Mouse (Mus musculus): ENCODE measurements at regions not wholly inside any gene's neighbourhood (a gene's known extent, or its start where the extent isn't known, plus 50 kb on each side); places are given as distances from the start of the nearest gene placed in this dataset.

GRCm38 (mm10) chr14:105385119-105385518 is 126.7 kb downstream of the Ndfip2 start:
- Histone ChIP-seq H3K9me3 (replicated peaks; ENCODE audit: low read length) (no peaks in the 10 kb centered on the region), H3K27me3 (ENCODE audit: insufficient read depth, low read length) (no peaks in the 10 kb centered on the region), H3K36me3 (ENCODE audit: insufficient read depth, low read length) (no peaks in the 10 kb centered on the region), H3K9ac (ENCODE audit: low read depth, low read length) (no peak overlapping the region), H3K27ac (no peak overlapping the region), H3K4me3 (replicated peaks; ENCODE audit: low read depth, low read length) (no peak overlapping the region), H3K4me1 (replicated peaks; ENCODE audit: insufficient read depth, low read length) (no peaks in the 10 kb centered on the region), H3K4me2 (ENCODE audit: low read length) (no peak overlapping the region)
- WGBS: 81% methylated on average over 4 of the region's 4 CpGs
- TF ChIP-seq CTCF (IDR thresholded peaks at IDR 0.05; ENCODE audit: low read depth): no peak
- no peak for ATAC-seq (replicated peaks; ENCODE audit: low FRiP score, low read depth)
- no peak for DNase-seq (ENCODE audit: low spot score)

- Histone ChIP-seq H3K27me3 (ENCODE audit: insufficient read depth, low read length) (no peaks in the 10 kb centered on the region), H3K27ac (no peak overlapping the region), H3K4me3 (replicated peaks; ENCODE audit: low read depth, low read length) (no peak overlapping the region), H3K36me3 (ENCODE audit: insufficient read depth, low read length) (no peaks in the 10 kb centered on the region), H3K9me3 (replicated peaks; ENCODE audit: low read length) (no peaks in the 10 kb centered on the region), H3K9ac (ENCODE audit: low read depth, low read length) (no peak overlapping the region), H3K4me1 (replicated peaks; ENCODE audit: insufficient read depth, low read length) (no peaks in the 10 kb centered on the region), H3K4me2 (ENCODE audit: low read length) (no peak overlapping the region)
- ATAC-seq (replicated peaks; ENCODE audit: low FRiP score, low read depth) (no peak), DNase-seq (ENCODE audit: low spot score) (no peak)
- TF ChIP-seq CTCF (IDR thresholded peaks at IDR 0.05; ENCODE audit: low read depth): no peak
- 71% methylated on average over 5 of the region's 5 CpGs for WGBS
Measured at GRCm38 (mm10) chr14:105383382-105383781, 125.0 kb downstream of the Ndfip2 start.

- no peak for DNase-seq (ENCODE audit: low spot score)
- 70% methylated on average over 4 of the region's 4 CpGs for WGBS
Measured at GRCm38 (mm10) chr14:105380101-105380500, 121.7 kb downstream of the Ndfip2 start.

GRCm38 (mm10) chr14:105377770-105378169 is 119.4 kb downstream of the Ndfip2 start:
- WGBS: 18% methylated on average over 5 of the region's 5 CpGs
- no peak overlapping the region for H3K9ac ChIP-seq (ENCODE audit: low read depth, low read length)
- peaks cover 2% of the 10 kb centered on the region; the same call in 1 of the 2 replicates for H3K4me1 ChIP-seq (replicated peaks; ENCODE audit: insufficient read depth, low read length)
- H3K9me3 ChIP-seq (replicated peaks; ENCODE audit: low read length): no peaks in the 10 kb centered on the region
- no peaks in the 10 kb centered on the region for H3K27me3 ChIP-seq (ENCODE audit: insufficient read depth, low read length)
- H3K4me2 ChIP-seq (ENCODE audit: low read length): no peak overlapping the region
- DNase-seq (ENCODE audit: low spot score) (peak; percentile 63), ATAC-seq (replicated peaks; ENCODE audit: low FRiP score, low read depth) (no peak)
- no peaks in the 10 kb centered on the region for H3K36me3 ChIP-seq (ENCODE audit: insufficient read depth, low read length)
- no peak overlapping the region for H3K4me3 ChIP-seq (replicated peaks; ENCODE audit: low read depth, low read length)
- no peak for TF ChIP-seq CTCF (IDR thresholded peaks at IDR 0.05; ENCODE audit: low read depth)
- no peak overlapping the region for H3K27ac ChIP-seq

More at GRCm38 (mm10) chr14:105380101-105380500, 121.7 kb downstream of the Ndfip2 start:
- Histone ChIP-seq H3K9ac (ENCODE audit: low read depth, low read length) (no peak overlapping the region), H3K27me3 (ENCODE audit: insufficient read depth, low read length) (no peaks in the 10 kb centered on the region), H3K4me2 (ENCODE audit: low read length) (no peak overlapping the region), H3K4me1 (replicated peaks; ENCODE audit: insufficient read depth, low read length) (peaks cover 2% of the 10 kb centered on the region; the same call in 1 of the 2 replicates), H3K36me3 (ENCODE audit: insufficient read depth, low read length) (no peaks in the 10 kb centered on the region), H3K27ac (no peak overlapping the region), H3K9me3 (replicated peaks; ENCODE audit: low read length) (no peaks in the 10 kb centered on the region), H3K4me3 (replicated peaks; ENCODE audit: low read depth, low read length) (no peak overlapping the region)
- ATAC-seq (replicated peaks; ENCODE audit: low FRiP score, low read depth): no peak
- no peak for TF ChIP-seq CTCF (IDR thresholded peaks at IDR 0.05; ENCODE audit: low read depth)

GRCm38 (mm10) chr14:105377035-105377621 is 118.8 kb downstream of the Ndfip2 start:
- H3K4me2 ChIP-seq (ENCODE audit: low read length): no peak overlapping the region
- no peaks in the 10 kb centered on the region for H3K9me3 ChIP-seq (replicated peaks; ENCODE audit: low read length)
- H3K27me3 ChIP-seq (ENCODE audit: insufficient read depth, low read length): no peaks in the 10 kb centered on the region
- H3K4me1 ChIP-seq (replicated peaks; ENCODE audit: insufficient read depth, low read length): peaks cover 2% of the 10 kb centered on the region; the same call in 1 of the 2 replicates
- no peaks in the 10 kb centered on the region for H3K36me3 ChIP-seq (ENCODE audit: insufficient read depth, low read length)
- H3K9ac ChIP-seq (ENCODE audit: low read depth, low read length): no peak overlapping the region
- no peak for TF ChIP-seq CTCF (IDR thresholded peaks at IDR 0.05; ENCODE audit: low read depth)
- WGBS: 54% methylated on average over 4 of the region's 4 CpGs
- H3K27ac ChIP-seq: no peak overlapping the region
- no peak overlapping the region for H3K4me3 ChIP-seq (replicated peaks; ENCODE audit: low read depth, low read length)
- ATAC-seq (replicated peaks; ENCODE audit: low FRiP score, low read depth) (no peak), DNase-seq (ENCODE audit: low spot score) (no peak)

- Histone ChIP-seq H3K9me3 (replicated peaks; ENCODE audit: low read length) (no peaks in the 10 kb centered on the region), H3K4me3 (replicated peaks; ENCODE audit: low read depth, low read length) (no peak overlapping the region), H3K4me2 (ENCODE audit: low read length) (no peak overlapping the region), H3K27me3 (ENCODE audit: insufficient read depth, low read length) (no peaks in the 10 kb centered on the region), H3K36me3 (ENCODE audit: insufficient read depth, low read length) (no peaks in the 10 kb centered on the region), H3K27ac (no peak overlapping the region), H3K4me1 (replicated peaks; ENCODE audit: insufficient read depth, low read length) (no peaks in the 10 kb centered on the region), H3K9ac (ENCODE audit: low read depth, low read length) (no peak overlapping the region)
- peak; percentile 92 for ATAC-seq (replicated peaks; ENCODE audit: low FRiP score, low read depth)
- DNase-seq (ENCODE audit: low spot score): peak; percentile 16
- TF ChIP-seq CTCF (IDR thresholded peaks at IDR 0.05; ENCODE audit: low read depth): no peak
- 53% methylated on average over 5 of the region's 5 CpGs for WGBS
Measured at GRCm38 (mm10) chr14:105369637-105370435, 111.5 kb downstream of the Ndfip2 start.
